Mouse (Mus musculus) lung, postnatal 4 days (tissue): ENCODE measurements at regions not wholly inside any gene's neighbourhood (a gene's known extent, or its start where the extent isn't known, plus 50 kb on each side); places are given as distances from the start of the nearest gene placed in this dataset.
"Not testable (repeated sequence)": the region's sequence is repeated elsewhere in the genome, so short reads cannot be mapped to it uniquely, and the experiment has no call there.

Experiments used
- DNase-seq, 2 experiments: peaks; one replicate each; pipeline ENCODE4 v3.0.0; 2021

DNA sequence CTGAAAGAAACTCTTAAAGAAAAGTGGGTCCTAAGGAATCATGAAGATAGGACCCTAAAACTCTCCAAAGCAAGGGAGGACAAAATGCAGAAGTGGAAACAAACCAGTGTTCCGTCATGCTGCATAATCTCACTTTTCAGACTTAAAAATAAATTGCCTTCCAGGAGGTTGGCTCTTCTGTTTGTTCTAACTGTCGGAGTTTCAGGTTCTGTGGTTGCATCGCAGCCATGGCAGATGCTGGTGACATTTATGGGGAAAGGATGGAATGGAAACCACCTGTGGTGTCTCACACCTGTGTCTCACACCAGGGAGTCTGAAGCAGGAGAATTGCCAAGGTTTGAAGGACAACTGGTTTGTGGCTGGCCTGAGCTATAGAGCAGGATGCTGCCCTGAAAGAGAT is 50.9 kb upstream of the Hivep1 start:
- no peak for DNase-seq

DNA sequence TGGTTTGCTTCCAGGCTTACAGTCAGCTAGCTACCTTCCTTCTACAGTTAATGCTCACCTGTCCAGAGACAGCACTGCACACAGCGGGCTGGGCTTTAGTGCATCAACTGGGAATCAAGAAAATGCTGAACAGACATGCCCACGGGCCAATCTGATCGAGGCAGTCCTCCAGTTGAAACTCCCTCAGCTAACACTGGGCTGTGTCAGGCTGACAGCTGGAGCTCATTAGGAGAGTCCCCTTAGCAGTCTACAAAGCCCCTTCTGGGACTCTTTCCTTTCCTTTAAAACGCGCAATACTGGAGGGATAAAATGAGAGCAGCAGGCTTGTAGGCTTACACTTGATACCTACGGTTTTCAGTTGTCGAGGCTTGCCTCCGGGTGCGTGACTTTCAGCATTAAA is 53.9 kb upstream of the Hivep1 start:
- no peak for DNase-seq

GRCm38 (mm10) chr13:41994126-41994525 is 57.7 kb upstream of the Hivep1 start:
- DNase-seq, result no peak

DNA sequence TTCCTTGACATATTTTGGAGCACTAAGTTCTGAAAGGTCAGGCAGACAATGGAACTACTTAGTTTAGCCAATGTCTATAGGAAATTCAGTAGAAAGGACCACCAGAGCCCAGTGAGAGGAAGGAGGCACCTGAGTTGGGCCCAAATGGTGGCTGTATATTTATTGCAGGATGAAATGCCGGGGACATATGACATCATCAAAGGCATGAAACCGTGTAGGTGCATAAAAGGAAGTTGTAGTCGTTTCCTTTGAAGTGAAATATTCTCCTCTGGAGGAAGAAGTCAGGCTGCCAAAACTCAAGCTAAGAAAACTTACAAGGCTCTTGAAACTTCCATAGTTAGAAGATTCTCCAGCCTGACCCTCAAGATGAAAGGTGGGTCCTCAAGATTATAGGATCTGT is 75.9 kb upstream of the Hivep1 start:
- no peak for DNase-seq

DNA sequence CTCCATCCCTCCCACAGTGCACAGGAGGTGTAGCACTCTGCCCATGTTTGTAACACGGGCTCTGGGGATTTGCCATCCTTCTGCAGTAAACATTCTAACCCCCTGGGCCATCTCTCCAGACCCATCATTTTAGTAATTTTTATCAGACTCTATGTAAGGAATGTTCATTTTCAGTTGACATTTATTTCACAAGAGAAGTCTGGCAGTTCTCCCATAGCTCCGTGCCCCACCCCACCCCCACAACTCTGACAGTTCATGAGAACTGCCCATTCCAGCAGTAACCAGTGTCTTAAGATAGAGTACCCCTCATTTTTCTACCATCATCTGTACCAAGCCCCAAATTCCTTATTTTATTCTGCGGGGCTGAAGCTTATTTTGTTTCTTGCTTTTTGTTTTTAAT is 88.9 kb upstream of the Hivep1 start:
- DNase-seq, result peak in 1 of 2 experiments; percentile 26

- not testable (repeated sequence) for DNase-seq
Observed at GRCm38 (mm10) chr13:41960960-41961359, 90.9 kb upstream of the Hivep1 start.

DNA sequence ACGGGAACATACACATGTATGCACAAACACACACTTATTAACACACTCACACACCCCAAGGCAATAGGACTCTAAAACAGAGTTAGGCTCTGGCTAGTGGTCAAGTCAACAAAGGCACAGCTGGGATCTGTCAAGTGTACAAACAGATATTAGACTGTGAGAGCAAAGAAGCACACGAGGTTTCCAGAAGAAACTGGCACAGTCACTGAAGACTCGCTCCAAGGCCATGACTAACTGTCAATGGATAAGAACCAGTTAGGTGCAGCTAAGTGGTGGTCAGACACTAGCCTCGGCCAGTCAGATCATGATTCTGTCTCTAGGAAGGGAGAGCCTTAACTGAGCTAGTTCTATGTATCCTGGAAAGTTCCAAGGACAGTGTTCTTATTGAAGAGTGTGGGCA is 93.9 kb upstream of the Hivep1 start:
- peak; percentile 21 to 31 for DNase-seq

DNA sequence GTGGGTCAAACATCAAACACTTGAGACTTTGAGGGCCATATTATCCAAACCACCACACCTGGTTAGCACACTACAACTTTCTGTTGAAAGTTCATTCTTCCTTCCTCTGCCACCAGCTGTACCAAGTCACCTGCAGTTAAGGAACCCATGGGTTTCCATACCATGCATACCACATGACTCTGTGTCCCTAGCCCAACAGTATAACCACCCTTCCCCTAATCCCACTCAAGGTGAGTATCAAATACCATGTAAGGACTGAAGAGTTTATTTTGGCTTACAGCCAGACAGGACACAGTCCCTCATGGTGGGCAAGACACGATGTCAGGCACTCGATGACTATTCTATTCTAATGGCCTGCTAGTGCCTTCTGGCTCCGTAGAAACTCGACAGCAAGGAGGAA is 95.9 kb upstream of the Hivep1 start:
- DNase-seq, result no peak

DNA sequence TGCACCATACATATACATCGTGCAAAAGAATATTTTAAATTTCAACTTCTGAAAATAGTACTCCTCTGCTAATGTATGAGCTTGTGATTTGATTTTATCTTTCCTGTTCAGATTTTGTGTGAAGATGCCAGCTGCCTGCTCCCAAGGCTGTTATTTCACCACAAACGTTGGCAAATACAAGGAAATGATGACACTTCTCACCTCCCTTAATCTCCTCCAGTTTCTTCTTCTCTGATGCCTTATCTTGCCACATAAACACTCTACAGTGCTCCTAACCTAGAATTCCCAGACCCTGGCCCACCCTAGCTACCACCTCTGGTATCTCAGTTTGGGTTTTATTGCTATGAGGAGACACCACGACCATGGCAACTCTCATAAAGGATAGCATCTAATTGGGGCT is 96.6 kb upstream of the Hivep1 start:
- DNase-seq, result no peak

DNA sequence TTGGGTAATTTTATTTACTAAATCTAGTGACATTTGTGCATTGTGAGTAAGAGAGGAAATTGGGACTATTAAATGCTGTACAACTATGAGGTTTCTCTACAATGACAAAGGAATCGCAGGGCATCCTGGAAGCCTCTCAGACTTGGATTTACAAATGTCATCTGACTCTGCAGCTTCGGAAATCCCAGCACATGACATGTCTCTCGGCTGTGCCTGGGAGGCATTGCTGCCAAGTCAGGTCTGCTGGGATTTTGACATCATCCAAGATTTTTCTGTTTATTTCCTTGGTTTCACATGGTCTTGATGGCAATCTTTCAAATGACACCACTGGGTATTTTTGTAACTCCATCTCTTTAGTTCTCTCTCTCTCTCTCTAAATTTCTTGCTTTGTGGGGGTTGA is 99.4 kb upstream of the Hivep1 start:
- DNase-seq, result no peak

DNA sequence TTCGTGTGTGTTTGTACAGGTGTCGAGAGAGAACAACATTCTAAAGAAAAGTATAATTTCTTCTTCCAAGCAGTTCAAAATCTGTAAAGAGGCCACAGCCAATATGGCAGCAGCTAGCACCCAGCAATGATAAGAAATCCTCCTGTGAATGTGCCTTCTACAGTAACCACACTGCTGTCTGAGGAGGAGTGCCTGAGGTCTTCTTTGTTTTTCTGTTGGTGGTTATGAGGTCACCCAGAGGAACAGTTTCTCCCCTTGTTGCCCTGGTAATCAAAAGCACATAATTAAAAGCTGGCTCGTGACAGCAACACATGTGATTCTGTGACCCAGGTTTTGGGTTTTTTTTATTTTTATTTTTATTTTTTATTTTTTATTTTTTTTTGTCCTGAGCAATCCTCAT is 100.8 kb upstream of the Adtrp start:
- no peak for DNase-seq

DNA sequence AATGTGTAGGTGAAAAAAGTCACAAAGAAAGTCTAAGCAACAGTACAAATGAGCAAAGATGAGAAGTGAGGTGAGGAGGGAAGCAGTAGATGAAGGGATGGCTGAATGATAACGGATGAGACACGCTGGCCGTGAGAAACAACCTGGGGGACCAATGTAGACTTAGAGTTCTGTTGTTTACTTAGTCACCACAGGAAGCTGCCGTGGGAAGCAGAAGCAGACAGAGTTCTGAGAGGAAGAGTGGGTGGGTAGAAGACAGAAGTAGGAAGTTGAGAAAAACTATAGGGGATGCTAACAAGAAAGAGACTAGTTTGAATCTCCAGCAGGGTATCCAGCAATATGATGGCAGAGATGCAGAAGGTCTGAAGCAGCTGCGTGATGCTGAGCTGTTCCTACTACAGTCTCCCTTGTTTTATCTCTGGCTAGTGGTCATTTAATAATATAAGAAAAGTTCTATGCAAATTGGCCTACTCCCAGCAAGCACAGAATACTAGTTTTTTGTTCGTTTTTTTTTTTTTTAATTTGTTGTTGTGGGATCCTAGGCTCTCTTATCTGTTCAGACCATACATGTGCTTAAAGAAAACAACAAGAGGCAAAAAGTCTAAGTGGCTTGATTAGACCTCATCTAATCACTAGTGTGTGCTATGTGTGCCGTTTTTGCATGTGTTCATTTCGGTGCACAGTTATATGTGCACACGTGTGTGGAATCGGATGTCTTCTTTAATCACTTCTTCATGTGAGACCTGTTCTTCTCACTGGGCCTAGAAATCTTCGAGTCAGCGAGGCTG is 85.0 kb upstream of the Adtrp start:
- DNase-seq, result no peak

- DNase-seq, result no peak
Observed at GRCm38 (mm10) chr13:41929768-41930167, 82.3 kb upstream of the Adtrp start.

DNA sequence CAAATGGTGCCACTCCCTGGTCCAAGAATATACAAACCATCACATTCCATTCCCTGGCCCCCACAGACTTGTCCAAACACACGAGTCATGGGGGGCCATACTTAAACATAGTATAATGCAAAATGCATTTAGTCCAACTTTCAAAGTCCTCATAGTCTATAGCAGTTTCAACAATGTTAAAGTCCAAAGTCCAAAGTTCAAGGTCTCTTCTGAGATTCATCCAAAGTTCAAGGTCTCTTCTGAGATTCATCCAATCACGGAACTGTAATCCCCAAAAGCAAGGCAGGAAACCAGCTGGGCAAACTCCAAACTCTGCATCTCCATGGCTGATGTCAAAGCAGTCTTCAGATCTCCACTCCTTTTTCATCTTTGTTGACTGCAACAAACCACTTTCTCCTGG is 78.4 kb upstream of the Adtrp start:
- DNase-seq, result not testable (repeated sequence)

- no peak for DNase-seq
Observed at GRCm38 (mm10) chr13:41925211-41925610, 77.7 kb upstream of the Adtrp start.

- no peak for DNase-seq
Observed at GRCm38 (mm10) chr13:41921178-41921577, 73.7 kb upstream of the Adtrp start.

- DNase-seq, result no peak
Observed at GRCm38 (mm10) chr13:41918525-41918924, 71.0 kb upstream of the Adtrp start.

- DNase-seq, result not testable (repeated sequence)
Observed at GRCm38 (mm10) chr13:41915816-41916215, 68.3 kb upstream of the Adtrp start.

DNA sequence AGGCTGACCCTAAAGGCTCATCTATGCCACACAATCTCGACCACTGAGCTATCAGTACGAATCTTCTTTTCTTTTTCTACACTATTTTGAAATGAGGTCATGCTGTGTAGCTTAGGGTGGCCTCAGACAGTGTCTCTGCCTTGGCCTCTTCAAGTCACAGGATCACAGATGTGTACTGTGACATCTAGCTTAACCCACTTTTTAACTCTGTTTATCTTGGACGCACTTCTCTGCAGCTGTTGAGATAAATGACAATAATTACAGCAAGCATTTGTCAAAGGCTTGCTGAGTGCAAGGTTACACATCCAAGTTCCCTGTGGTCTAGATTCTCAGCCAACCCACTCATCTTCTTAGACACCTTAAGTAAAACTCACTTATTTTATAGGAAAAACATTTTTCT is 63.3 kb upstream of the Adtrp start:
- no peak for DNase-seq

DNA sequence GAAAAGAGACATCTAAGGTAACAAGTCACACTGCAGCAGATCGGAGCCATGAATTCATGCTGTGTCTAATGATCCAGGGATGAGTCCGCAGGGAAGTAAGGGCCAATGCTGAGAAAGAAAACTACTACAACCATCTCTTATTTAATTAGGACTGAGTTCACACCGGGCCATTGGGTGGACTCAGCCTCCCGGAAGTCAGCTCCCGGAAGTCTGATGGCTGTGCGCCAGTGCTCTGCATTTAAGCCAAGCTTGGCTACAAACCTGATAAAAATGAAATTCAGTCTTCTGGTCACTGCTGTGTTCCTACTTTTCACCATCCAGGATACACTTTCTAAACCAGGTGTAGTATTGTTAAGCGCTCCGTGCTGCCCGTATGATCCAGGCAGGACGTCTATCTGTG is 62.8 kb upstream of the Adtrp start:
- DNase-seq, result peak; percentile 31 to 47

DNA sequence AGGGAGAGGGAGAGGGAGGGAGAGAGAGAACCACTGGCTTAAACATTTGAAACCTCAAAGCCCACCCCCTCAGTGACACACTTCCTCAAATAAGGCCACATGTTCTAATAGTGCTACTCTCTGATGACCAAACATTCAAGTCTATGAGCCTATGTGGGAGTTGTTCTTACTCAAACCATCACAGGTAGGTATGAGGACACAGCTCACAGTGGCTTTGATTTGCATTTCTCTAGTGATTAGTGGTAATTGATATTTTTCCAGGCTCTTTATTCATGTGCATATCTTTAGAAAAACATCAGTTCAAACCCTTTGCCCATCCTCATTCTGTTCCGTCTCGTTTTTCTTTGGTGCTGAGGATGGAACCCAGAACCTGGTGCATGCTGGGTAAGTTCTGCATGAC is 59.5 kb upstream of the Adtrp start:
- DNase-seq, result no peak

GRCm38 (mm10) chr13:41903286-41903685 is 55.8 kb upstream of the Adtrp start:
- DNase-seq, result no peak

DNA sequence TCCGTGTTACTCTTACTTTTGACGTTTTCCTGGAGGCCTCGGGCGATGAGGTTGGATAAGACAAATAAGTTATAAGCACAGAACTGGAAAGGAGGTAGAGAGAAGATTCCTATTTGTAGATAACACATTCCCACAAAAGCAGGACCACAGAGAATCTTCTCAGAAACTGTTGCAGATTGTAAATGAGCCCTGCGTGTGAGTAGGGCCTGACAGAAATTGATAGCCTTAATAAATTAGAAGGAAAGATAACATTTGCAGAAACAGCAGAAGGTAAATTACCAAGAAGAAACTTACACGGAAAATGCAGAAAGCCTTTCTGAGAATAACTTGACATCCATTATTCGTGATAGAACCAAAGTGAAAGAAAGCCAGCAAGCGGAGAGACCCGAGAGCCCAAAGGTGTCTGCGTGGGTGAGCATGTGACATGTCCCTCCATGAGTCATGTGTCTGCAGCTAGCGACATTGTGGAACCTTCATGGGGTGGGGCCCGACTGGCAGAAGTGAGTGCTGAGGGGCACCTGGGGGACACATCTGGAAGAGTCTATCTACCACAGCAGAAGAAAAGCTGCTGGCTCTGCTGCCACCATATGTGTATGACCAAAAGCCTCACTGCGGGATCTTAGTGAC is 52.5 kb upstream of the Adtrp start:
- no peak for DNase-seq

GRCm38 (mm10) chr13:41899281-41899680 is 51.8 kb upstream of the Adtrp start:
- DNase-seq, result no peak
